Mouse (Mus musculus): ENCODE results near the gene Arf5.
A peak's percentile ranks its signal among the peaks of the same experiment; 100 is the strongest.

The Arf5 gene

DNA sequence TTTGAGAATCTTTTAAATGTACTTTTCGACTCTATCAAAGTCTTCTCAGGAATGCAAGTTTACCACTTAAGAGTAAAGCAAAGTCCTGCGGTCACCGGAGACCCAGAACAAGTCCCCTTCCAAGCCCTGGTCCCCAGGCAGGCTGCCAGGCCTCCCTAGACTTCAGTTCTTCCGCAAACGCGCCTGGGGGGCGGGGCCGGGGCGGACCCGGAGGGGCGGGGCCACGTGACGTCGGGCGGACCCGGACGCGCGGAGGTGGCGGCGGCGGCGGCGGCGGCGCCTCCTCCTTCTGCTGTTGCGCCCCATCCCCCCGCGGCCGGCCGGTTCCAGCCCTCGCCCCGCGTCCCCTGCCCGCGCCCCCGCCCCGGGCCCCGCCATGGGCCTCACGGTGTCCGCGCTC lies at the start of gene Arf5:
Gene Arf5 (plus strand): TSS at position 248 of the 400 bp plus-strand sequence.
- DNase-seq: peak; percentile 98 to 99

DNA sequence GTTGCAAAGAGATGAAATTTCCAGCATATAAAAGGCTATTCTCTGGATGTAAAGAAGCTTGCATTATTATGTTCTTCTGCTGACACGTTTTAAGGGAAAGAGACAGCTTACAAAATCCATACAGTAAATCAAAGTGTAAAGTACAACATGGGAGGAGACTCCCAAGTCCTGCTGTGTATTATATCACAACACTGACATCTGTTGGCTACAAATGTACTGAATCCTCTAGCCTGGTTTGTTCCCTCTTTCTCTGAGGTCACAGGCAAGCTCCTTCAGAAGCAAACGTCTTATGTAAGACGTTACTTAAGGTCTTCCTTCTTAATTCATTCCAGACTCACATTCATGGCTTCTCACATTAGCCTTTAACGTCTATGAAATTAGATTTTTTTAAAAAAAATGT lies 41.4 kb upstream of the Arf5 start:
- no peak for DNase-seq

GRCm38 (mm10) chr6:28385169-28385568 lies 38.2 kb upstream of the Arf5 start:
- DNase-seq: peak in 1 of 2 experiments; percentile 5

GRCm38 (mm10) chr6:28389038-28389437 lies 34.3 kb upstream of the Arf5 start:
- no peak for DNase-seq

GRCm38 (mm10) chr6:28396051-28396852 lies 27.1 kb upstream of the Arf5 start:
- peak in 1 of 2 experiments; percentile 7 for DNase-seq

- peak; percentile 39 to 51 for DNase-seq
Measured at GRCm38 (mm10) chr6:28396853-28397457, 26.4 kb upstream of the Arf5 start.

DNA sequence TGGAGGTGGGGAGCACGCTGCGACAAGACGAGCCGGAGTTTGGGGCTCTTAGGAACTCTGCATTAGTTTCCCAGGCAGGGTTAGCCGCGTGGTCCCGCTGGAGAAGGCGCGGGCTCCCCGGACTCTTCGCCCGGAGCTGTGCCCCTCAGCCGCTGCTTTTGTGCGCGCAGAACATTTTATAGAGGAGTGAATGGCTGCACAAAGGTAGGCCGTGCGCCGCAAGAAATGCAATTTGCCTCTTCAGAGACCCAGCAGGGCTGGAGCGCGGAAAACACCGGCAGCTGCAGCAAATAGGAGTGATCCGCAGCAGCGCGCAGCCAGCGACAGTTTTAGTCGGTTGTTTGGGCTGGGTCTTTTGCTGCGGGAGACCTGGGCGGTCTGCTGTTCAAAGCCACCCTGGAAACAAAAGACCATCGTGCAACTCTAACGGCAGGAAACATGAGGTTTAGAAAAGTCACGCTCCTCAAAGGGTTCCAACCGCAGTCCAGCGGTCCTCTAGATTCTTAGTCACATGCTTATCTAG lies 25.6 kb upstream of the Arf5 start, which contains the start of gene Zfp800:
Gene Zfp800 (minus strand): TSS at position 325 of the 523 bp plus-strand sequence.
- DNase-seq: peak; percentile 46 to 55

DNA sequence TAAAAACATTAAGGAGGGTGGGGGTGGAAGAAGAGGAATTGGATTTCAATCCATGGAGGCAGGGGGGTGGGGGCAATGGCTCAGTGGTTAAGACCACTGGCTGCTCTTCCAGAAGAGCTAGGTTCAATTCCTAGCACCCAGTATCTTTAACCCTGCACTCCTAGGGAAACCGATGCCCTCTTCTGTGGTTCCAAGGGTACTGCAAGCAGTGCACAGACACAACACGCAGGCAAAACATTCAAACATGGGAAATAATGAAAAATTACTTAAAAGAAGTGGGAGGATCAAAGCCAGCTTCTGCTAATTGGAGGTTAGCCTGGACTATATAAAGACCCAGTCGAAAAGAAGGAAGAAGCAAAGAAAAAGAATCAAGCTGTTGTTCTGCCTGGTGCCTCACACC lies 24.6 kb upstream of the Arf5 start:
- DNase-seq: peak; percentile 13 to 19

- DNase-seq: peak; percentile 16 to 26
Measured at GRCm38 (mm10) chr6:28399791-28400190, 23.6 kb upstream of the Arf5 start.

- no peak for DNase-seq
Measured at GRCm38 (mm10) chr6:28410053-28410452, 13.3 kb upstream of the Arf5 start.

GRCm38 (mm10) chr6:28411236-28411635 lies 12.1 kb upstream of the Arf5 start:
- no peak for DNase-seq

- DNase-seq: no peak
Measured at GRCm38 (mm10) chr6:28416981-28417380, 6.4 kb upstream of the Arf5 start.

DNA sequence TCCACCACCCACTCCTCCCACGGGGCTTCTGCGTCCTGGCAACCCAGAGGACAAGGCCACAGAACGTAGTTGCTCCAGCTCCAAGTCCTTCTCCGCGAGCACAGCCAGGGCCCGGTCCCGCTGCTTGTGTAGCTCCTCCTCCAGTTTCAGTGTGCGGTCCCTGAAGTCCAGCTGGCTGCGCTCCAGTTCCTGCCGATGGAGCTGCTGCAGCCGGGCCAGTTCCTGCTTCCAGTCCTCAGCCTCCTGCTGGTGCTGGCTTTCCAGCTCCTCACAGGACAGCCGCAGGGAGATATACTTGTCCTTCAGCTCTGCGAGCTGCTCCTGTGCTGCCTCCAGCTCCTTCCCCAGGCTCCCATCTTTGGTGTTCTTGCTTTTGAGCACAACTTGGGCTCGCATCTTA lies 4.9 kb upstream of the Arf5 start:
- DNase-seq: peak; percentile 82 to 90

GRCm38 (mm10) chr6:28419673-28420072 lies 3.7 kb upstream of the Arf5 start:
- peak in 1 of 2 experiments; percentile 16 for DNase-seq

- peak; percentile 15 to 27 for DNase-seq
Measured at GRCm38 (mm10) chr6:28420361-28420760, 3.0 kb upstream of the Arf5 start.

- peak in 1 of 2 experiments; percentile 8 for DNase-seq
Measured at GRCm38 (mm10) chr6:28420865-28421264, 2.5 kb upstream of the Arf5 start.

DNA sequence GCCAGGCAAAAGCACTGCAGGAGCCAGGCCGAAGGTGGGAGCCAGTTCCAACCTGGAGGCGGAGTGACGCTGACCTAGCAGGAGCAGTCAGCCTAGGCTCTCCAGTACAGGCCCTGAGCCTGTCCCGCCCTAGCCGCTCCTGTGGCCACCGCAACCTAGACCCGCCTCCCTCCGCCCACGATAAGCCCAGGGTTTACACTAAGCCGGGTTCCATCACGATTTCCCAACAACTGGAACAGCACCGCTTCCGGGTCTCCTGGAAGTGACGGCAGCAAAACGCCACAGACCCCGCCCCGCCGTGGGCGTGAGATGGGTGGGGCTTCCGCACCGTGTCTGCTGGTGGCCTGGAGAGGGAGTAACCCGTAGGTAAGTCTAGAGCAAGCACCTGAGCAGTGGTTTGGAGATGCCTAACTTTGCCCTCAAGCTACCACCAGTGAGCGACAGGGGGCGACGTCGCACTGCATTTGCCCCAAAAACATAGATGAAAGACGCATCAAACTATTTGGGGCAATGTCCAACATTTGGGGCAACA lies 1.8 kb upstream of the Arf5 start:
- DNase-seq: peak; percentile 95 to 96

- DNase-seq: peak in 1 of 2 experiments; percentile 12
Measured at GRCm38 (mm10) chr6:28422651-28423290, 589 bp upstream of the Arf5 start.

- peak; percentile 76 to 79 for DNase-seq
Measured at GRCm38 (mm10) chr6:28423767-28424695, 671 bp downstream of the Arf5 start.

DNA sequence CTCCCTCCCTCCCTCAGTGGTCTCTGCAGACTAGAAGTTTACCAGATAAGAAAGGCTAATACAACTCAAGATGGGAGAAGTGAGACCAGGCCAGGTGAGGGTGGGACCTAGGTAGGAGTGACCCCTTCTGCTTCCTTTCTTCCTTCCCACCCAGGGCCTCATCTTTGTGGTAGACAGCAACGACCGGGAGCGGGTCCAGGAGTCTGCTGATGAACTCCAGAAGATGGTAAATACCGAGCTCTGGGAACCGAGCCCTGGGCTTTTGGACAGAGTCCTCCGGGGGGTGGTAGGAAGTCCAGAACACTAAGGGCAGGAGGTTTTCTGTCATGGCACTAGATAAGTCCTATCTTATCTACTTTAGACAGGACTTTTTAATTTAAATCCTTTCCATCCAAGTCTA lies 1.7 kb downstream of the Arf5 start:
- DNase-seq: peak; percentile 19 to 36

DNA sequence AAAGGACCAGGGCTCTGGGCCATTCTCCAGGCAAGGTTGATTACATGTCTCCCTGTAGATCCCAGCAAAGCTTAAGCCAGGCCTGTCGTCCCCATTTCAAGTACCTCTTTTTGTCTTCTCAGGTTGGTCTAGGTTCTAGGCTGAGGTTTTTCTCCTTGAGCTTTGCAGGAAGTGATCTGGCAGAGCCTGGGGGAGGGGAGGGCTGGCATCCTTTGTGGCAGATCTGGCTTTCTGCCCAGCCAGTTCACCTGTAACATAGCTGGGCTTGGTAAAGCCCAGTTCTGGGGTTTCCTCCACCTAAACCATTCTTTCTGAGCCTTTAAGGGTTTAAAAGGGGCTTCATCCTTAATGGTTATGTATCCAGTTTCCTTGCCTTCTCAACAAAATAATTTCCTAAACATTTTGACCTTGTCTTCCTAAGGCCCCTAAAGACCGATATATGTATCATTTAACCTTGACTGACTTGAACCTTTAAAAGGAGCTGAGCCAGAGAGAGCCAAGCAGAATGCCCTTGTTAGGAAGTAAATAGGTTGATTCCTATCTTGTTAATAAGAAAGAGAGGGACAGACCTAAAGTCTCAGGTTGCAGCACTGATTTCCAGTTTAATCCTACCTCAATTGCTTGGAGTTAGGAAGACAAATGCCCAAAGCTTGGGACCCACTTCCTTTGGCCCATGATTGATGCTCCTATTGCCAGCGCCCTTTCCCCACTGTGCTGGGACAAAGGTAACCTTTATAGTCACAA lies 3.9 kb downstream of the Arf5 start, which contains the start of gene Fscn3:
Gene Fscn3 (plus strand): TSS at position 694 of the 744 bp plus-strand sequence.
- peak; percentile 53 to 59 for DNase-seq
